Mouse (Mus musculus) heart, embryonic 10.5 days (tissue): Measurements from ENCODE around the gene Vmn2r82. TPM values are rescaled to one million over a fixed set of nuclear protein-coding genes. Genes with fewer than 3 reads are reported as not detected.
"Not testable (repeated sequence)": the region's sequence is repeated elsewhere in the genome, so short reads cannot be mapped to it uniquely, and the experiment has no call there.

Source experiments
- DNase-seq: peaks from one replicate; pipeline ENCODE4 v3.0.0-alpha.2; 2017; ENCODE audit warnings: low spot score
- H3K27ac ChIP-seq: fragments of 300-500 bp; sonication (generic); 2 replicates; pipeline ENCODE4 v1.5.1; 2016; ENCODE audit warnings: mild to moderate bottlenecking
- H3K27me3 ChIP-seq: fragments of 300-500 bp; sonication (generic); 2 replicates; pipeline ENCODE4 v1.6.1; 2016; ENCODE audit warnings: mild to moderate bottlenecking; ENCODE audit not compliant: poor library complexity, insufficient read depth, severe bottlenecking
- H3K36me3 ChIP-seq: fragments of 300-500 bp; sonication (generic); 2 replicates; pipeline ENCODE4 v1.6.1; 2016; ENCODE audit warnings: mild to moderate bottlenecking, moderate library complexity
- H3K4me1 ChIP-seq: fragments of 300-500 bp; sonication (generic); 2 replicates; pipeline ENCODE4 v1.6.1; 2016; ENCODE audit warnings: mild to moderate bottlenecking
- H3K4me3 ChIP-seq: fragments of 300-500 bp; sonication (generic); 2 replicates; pipeline ENCODE4 v1.5.1; 2016; ENCODE audit warnings: mild to moderate bottlenecking, moderate library complexity
- H3K9me3 ChIP-seq: fragments of 300-500 bp; sonication (generic); 2 replicates; pipeline ENCODE4 v1.6.1; 2016; ENCODE audit warnings: mild to moderate bottlenecking, moderate library complexity
- WGBS: fragments of 180-500 bp; shearing (Covaris S2); methylation state at CpG from one replicate; pipeline ENCODE4 v1.1.7; 2016; 5-methylcytosine and 5-hydroxymethylcytosine counted together
- polyA plus RNA-seq: library from polyadenylated mRNA; unstranded; fragments of >200 nt; fragmentation: Nextera tagmentation; extraction: Ambion mirVana; gene quantifications from 2 replicates; pipeline ENCODE4 v1.2.1, GENCODE M21; 2016

The Vmn2r82 gene
- not detected in 2 replicates for polyA plus RNA-seq

DNA sequence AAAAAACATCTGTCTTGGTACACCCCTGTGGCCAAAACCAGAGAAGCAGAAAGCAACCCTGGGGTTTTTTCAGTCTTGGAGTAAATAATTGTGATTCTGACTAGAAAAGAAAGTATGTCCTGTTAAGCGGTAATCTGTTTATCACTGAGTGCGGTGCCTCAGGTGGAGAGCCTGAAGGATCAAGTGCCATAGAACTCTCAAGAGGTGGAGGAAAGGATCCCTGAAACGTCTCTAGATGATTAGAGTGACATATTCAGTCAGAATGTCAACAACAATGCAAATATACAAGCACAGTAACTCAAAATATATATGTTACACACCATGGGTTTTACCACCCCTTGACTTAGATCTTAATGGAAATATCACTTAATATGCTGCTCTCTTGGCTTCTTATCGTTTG is at the start of gene Vmn2r82:
Gene Vmn2r82, plus strand, starts transcription at position 301 of the 400 bp plus-strand sequence.
- not testable (repeated sequence) for H3K4me1 ChIP-seq, H3K36me3 ChIP-seq
- WGBS = 69% methylated on average over 4 of the region's 4 CpGs

DNA sequence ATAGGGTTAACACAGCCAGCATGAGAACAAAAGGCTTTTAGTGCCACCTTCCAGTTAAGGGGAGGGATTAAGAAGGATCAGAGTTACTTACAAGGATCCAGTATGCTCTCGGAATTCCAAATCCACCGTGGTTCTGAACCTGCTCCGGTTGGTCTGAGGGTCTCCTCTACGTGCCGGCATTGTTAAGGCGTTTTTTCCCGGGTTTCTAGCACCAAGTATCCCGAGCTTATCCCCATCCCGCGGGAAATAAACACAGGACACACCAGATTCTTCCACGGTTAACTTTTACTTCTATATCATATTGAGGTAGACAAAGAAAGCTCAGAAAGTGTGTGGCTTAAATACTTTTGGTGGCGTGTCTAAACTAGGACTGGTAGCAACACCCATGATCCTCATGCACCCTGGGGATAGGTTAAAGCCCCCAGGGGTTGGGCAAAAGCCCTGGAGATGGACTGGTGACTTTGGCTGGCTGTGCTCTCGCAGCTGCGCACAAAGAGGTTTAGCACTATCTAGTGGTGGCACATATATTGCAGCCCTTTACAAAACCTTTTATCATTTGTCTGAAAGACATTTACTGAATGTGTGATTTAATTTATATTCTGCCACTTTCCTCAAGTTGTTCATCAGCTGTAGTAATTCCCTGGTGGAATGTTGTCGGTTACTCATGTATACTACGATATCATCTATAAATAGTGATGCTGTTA is 34.1 kb upstream of the Vmn2r82 start:
- WGBS = 4% methylated on average over 16 of the region's 16 CpGs

More for the DNA sequence above, at the start of gene Vmn2r82:
- not testable (repeated sequence) for H3K27me3 ChIP-seq, H3K27ac ChIP-seq, H3K9me3 ChIP-seq, DNase-seq, H3K4me3 ChIP-seq

DNA sequence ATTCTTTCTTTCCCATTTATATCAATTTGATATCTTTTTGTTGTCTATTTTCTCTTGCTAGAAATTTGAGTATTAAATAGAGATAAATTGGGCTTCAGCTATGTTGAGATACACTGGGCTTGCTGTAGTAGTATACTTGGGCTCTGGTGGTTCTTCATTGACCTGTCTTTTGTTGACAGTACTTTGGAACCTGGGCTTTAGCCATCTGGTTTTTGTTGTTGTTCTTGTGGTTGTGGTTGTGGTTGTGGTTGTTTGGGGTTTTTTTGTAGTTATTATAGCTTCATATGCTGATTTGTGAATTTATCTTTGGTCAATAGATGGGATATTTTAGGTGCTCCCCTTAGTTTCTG is 33.6 kb upstream of the Vmn2r82 start:
- Histone ChIP-seq H3K9me3 (no peaks in the 10 kb centered on the region), H3K27ac (no peak overlapping the region), H3K4me3 (no peak overlapping the region), H3K4me1 (no peaks in the 10 kb centered on the region), H3K27me3 (no peaks in the 10 kb centered on the region), H3K36me3 (no peaks in the 10 kb centered on the region)
- DNase-seq = no peak

More for the DNA sequence above, 34.1 kb upstream of the Vmn2r82 start:
- peak overlapping the region; percentile 48 for H3K4me3 ChIP-seq
- not testable (repeated sequence) for H3K9me3 ChIP-seq, H3K27me3 ChIP-seq, H3K36me3 ChIP-seq, DNase-seq, H3K4me1 ChIP-seq
- H3K27ac ChIP-seq = 0 out of 2 replicates have a peak overlapping the region, but pooled peaks have one; percentile 36

DNA sequence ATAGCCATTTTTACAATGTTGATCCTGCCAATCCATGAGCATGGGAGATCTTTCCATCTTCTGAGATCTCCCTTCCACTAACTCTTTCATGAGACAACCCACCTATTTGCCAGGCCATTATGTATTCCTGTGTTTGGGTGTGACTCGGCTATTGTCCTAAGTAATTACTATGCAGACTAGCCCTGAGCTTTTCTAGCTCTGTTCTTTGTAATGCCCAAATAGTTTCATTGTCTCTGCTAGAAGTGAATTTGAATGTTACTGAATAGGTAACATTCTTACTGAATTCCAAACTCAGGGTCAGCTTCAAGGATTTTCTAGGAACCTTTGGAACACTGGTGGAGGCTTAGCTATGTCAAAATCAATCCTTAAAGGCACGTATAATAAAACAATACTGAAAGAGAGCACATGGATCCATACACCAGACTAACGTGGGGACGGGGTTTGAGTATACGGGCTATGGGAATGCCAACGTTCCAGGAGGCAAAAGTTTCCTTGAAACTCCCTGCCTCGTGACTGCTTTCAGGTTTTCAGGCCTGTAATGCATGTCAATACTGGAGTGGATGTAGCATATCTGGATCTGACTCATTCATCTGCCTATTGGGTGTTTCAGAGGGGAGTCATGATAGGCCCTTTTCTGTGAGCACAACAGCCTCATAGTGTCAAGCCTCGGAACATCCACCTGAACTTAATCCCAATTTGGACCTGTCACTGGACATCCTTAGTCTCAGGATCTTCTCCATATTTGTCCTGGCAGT is 43.8 kb downstream of the Vmn2r82 start:
- H3K9me3 ChIP-seq, H3K4me3 ChIP-seq, H3K27ac ChIP-seq, H3K4me1 ChIP-seq, H3K36me3 ChIP-seq, DNase-seq, H3K27me3 ChIP-seq: not testable (repeated sequence)
- WGBS = 78% methylated on average over 8 of the region's 8 CpGs

DNA sequence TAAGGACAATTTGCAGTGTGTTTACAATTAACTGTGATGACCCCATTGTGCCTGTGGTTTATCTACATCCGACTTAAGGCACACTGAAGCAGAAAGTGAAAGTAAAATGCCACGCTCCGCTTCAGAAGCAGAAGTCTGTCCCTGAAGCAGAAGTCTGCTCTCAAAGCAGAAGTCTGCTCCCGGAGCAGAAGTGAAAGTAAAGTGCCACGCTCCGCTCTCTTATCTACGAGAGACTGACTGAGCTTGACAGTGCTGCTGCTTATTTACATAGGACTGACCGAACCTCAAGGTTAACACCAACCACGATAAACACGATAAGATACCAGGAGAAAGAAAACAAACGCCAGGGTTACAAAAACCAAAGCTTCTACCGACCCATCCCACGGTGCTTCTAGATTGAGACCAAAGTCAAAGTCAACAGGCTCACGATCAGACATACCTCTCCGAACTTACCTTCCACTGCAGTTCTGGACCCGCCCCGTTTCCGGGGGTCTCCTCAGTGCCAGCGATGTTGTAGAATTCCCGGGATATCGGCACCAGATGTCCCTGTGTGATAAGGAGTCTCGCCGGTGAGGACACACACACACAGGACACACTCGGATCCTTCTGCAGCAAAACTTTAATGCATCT is 60.9 kb downstream of the Vmn2r82 start:
- Histone ChIP-seq H3K36me3 (no peaks in the 10 kb centered on the region), H3K27me3 (no peaks in the 10 kb centered on the region), H3K9me3 (no peaks in the 10 kb centered on the region; the same call in 1 of the 2 replicates), H3K4me3 (no peak overlapping the region), H3K4me1 (no peaks in the 10 kb centered on the region), H3K27ac (no peak overlapping the region)
- no peak for DNase-seq
- 87% methylated on average over 24 of the region's 24 CpGs for WGBS

DNA sequence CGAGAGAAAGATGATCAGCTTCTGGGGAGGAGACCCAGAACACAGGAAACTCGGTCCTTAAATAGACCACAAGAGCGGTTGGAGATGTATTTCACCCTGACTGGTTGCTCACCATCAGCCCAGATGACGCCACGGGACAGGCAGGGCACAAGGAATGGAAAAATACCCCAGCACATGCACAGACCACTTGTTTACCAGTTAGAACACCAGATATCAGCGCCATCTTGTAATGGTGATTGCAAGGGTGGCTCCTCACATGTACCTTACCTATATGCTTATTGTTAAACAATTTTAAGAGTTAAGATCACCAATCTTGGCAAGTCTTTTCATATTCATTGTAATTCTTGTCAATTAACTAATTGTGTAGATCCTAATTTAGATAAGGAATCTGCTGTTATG is 61.5 kb downstream of the Vmn2r82 start:
- not testable (repeated sequence) for H3K4me3 ChIP-seq, H3K9me3 ChIP-seq, H3K27ac ChIP-seq, DNase-seq, H3K36me3 ChIP-seq, H3K4me1 ChIP-seq, H3K27me3 ChIP-seq
- 84% methylated on average over 6 of the region's 6 CpGs for WGBS

DNA sequence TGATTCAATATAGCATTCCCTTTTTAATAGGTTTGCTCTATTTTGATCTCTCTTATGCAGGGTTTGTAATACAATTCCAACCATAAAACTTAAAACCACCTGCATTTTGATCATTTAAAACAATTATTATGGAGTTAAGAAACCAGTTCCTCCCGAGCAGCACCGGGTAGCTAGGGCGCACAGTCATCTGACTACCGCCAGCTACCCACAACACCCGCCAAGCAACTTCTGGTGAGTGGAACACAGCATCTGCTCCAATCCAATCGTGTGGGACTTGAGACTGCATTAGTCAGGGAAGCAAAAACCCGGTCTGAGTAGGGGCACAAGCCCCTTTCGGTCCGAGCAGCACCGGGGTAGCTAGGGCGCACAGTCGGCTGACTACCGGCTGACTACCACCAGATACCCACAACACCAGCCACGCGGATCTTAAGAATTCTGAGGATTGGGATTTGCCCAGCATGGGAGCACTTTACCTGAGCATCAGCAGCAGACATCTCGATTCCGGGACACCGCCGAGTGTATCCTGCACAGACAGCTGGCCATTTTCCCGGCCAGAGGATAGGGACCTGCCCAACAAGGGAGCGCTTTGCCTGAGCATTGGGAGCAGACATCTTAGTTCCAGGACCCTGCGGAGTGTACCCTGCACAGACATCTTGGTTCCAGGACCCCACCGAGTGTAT is 79.0 kb downstream of the Vmn2r82 start:
- H3K9me3 ChIP-seq, H3K4me3 ChIP-seq, H3K36me3 ChIP-seq, H3K27ac ChIP-seq, H3K4me1 ChIP-seq, H3K27me3 ChIP-seq, DNase-seq: not testable (repeated sequence)
- 78% methylated on average over 23 of the region's 23 CpGs for WGBS

Other genes with a start within 250 kb of the Vmn2r82 start
- not detected in 2 replicates for gene Vmn2r80, start 207.8 kb upstream of the Vmn2r82 start, polyA plus RNA-seq
- gene Vmn2r81, start 108.8 kb upstream of the Vmn2r82 start, polyA plus RNA-seq = not detected in 2 replicates
- gene Vmn2r83, start 112.2 kb downstream of the Vmn2r82 start, polyA plus RNA-seq = not detected in 2 replicates
- 16.8 and 24.1 TPM in 2 replicates for gene Plpp2, start 177.3 kb downstream of the Vmn2r82 start, polyA plus RNA-seq
- 46.6 and 53.9 TPM in 2 replicates for gene Mier2, start 198.7 kb downstream of the Vmn2r82 start, polyA plus RNA-seq
- gene Theg, start 230.8 kb downstream of the Vmn2r82 start, polyA plus RNA-seq = not detected in 2 replicates